In genomic region chr6:4904055-4904450, GRCm38 (mm10) we compare ENCODE assay signal across 8 mouse cellular contexts. TPM values are rescaled to one million over a fixed set of nuclear protein-coding genes. Genes with fewer than 3 reads are reported as not detected.
A peak's percentile ranks its signal among the peaks of the same experiment; 100 is the strongest.
DNase-seq lines count a peak whose midpoint lies in the region; ATAC-seq and TF ChIP-seq lines count a peak whose summit lies in the region.

No protein-coding gene starts in this region.

- intact Hi-C loops in left cerebral cortex, adult 2 months (cut with DNase I), result loop anchor here (5.0 kb wide), 2 partner anchors 68 to 478 kb away; partner anchors contain the start of gene Asb4

- peak overlapping the region; percentile 98 for H3K27ac ChIP-seq in left cerebral cortex, adult 2 months
- peak overlapping the region; percentile 93 for H3K27ac ChIP-seq in heart, embryonic 11.5 days (ENCODE audit: low read depth, low read length)
- H3K27ac ChIP-seq in kidney, embryonic 14.5 days (ENCODE audit: low read depth, low read length), result peak overlapping the region; percentile 89; the same call in 1 of the 2 replicates
- H3K27ac ChIP-seq in lung, postnatal 0 days (ENCODE audit: low read length), result peak overlapping the region; percentile 90
- peak overlapping the region; percentile 86 for H3K27ac ChIP-seq in stomach, embryonic 16.5 days (ENCODE audit: low read length)

- no peaks in the 10 kb centered on the region for H3K27me3 ChIP-seq in heart, embryonic 11.5 days (ENCODE audit: control insufficient read depth, insufficient read depth, low read length)
- H3K27me3 ChIP-seq in kidney, embryonic 14.5 days (ENCODE audit: control insufficient read depth, insufficient read depth, low read length), result no peaks in the 10 kb centered on the region
- H3K27me3 ChIP-seq in lung, postnatal 0 days (replicated peaks; ENCODE audit: insufficient read depth, low read length), result no peaks in the 10 kb centered on the region
- H3K27me3 ChIP-seq in stomach, embryonic 16.5 days (ENCODE audit: control insufficient read depth, insufficient read depth, low read length), result no peaks in the 10 kb centered on the region

- no peak for ATAC-seq in heart, embryonic 11.5 days (replicated peaks; ENCODE audit: insufficient number of reproducible peaks, low FRiP score, low TSS enrichment)
- ATAC-seq in kidney, embryonic 14.5 days (ENCODE audit: low FRiP score, low TSS enrichment), result 0 out of 2 replicates have a peak, but pooled peaks have one; percentile 14
- no peak for ATAC-seq in lung, postnatal 0 days
- no peak for ATAC-seq in stomach, embryonic 16.5 days (ENCODE audit: insufficient read depth, low FRiP score)
- no peak for ATAC-seq in CD4-positive, CD25-positive, alpha-beta regulatory T cell, adult 4 months

- H3K4me3 ChIP-seq in left cerebral cortex, adult 2 months, result peak overlapping the region; percentile 86
- H3K4me3 ChIP-seq in heart, embryonic 11.5 days (ENCODE audit: low read depth, low read length), result peak overlapping the region; percentile 85
- H3K4me3 ChIP-seq in kidney, embryonic 14.5 days (ENCODE audit: low read length), result peak overlapping the region; percentile 79
- H3K4me3 ChIP-seq in lung, postnatal 0 days (ENCODE audit: low read depth, low read length), result peak overlapping the region; percentile 74
- peak overlapping the region; percentile 83 for H3K4me3 ChIP-seq in stomach, embryonic 16.5 days (replicated peaks; ENCODE audit: low read length)

- H3K9ac ChIP-seq in heart, embryonic 11.5 days (ENCODE audit: low read depth, low read length), result peak overlapping the region; percentile 93
- peak overlapping the region; percentile 97 for H3K9ac ChIP-seq in kidney, embryonic 14.5 days (ENCODE audit: low read depth, low read length)
- peak overlapping the region; percentile 87 for H3K9ac ChIP-seq in lung, postnatal 0 days (replicated peaks; ENCODE audit: low read depth)
- H3K9ac ChIP-seq in stomach, embryonic 16.5 days (ENCODE audit: low read length), result peak overlapping the region; percentile 95

- no peaks in the 10 kb centered on the region for H3K9me3 ChIP-seq in heart, embryonic 11.5 days (replicated peaks; ENCODE audit: control insufficient read depth, low read length)
- H3K9me3 ChIP-seq in kidney, embryonic 14.5 days (ENCODE audit: control insufficient read depth, low read length), result no peaks in the 10 kb centered on the region
- no peaks in the 10 kb centered on the region for H3K9me3 ChIP-seq in lung, postnatal 0 days (ENCODE audit: low read length)
- H3K9me3 ChIP-seq in stomach, embryonic 16.5 days (replicated peaks; ENCODE audit: control insufficient read depth, low read length), result no peaks in the 10 kb centered on the region

- peaks cover 11% of the 10 kb centered on the region for H3K4me1 ChIP-seq in heart, embryonic 11.5 days (ENCODE audit: control insufficient read depth, insufficient read depth, low read length)
- peaks cover 3% of the 10 kb centered on the region; the same call in 1 of the 2 replicates for H3K4me1 ChIP-seq in kidney, embryonic 14.5 days (ENCODE audit: control insufficient read depth, insufficient read depth, low read length)
- peaks cover 2% of the 10 kb centered on the region; the same call in 1 of the 2 replicates for H3K4me1 ChIP-seq in lung, postnatal 0 days (ENCODE audit: insufficient read depth, low read depth, low read length)
- H3K4me1 ChIP-seq in stomach, embryonic 16.5 days (ENCODE audit: control insufficient read depth, insufficient read depth, low read length), result peaks cover 3% of the 10 kb centered on the region; the same call in 1 of the 2 replicates

- H3K4me2 ChIP-seq in heart, embryonic 11.5 days, result peak overlapping the region; percentile 73
- peak overlapping the region; percentile 67 for H3K4me2 ChIP-seq in kidney, embryonic 14.5 days (replicated peaks; ENCODE audit: low read depth, low read length)
- peak overlapping the region; percentile 81 for H3K4me2 ChIP-seq in lung, postnatal 0 days (replicated peaks; ENCODE audit: low read depth, low read length)
- H3K4me2 ChIP-seq in stomach, embryonic 16.5 days (ENCODE audit: low read depth, low read length), result peak overlapping the region; percentile 89

- no peak for TF ChIP-seq EP300 in lung, postnatal 0 days (IDR thresholded peaks at IDR 0.05)

- no peaks in the 10 kb centered on the region for H3K36me3 ChIP-seq in heart, embryonic 11.5 days (ENCODE audit: control insufficient read depth, insufficient read depth, low read length)
- no peaks in the 10 kb centered on the region for H3K36me3 ChIP-seq in kidney, embryonic 14.5 days (ENCODE audit: control insufficient read depth, insufficient read depth, low read length)
- no peaks in the 10 kb centered on the region for H3K36me3 ChIP-seq in lung, postnatal 0 days (ENCODE audit: insufficient read depth, low read length)
- no peaks in the 10 kb centered on the region for H3K36me3 ChIP-seq in stomach, embryonic 16.5 days (ENCODE audit: control insufficient read depth, insufficient read depth, low read length)

- DNase-seq in left cerebral cortex, adult 2 months (ENCODE audit: extremely low spot score in 1 of 2, low spot score in 2 of 2), result peak in 1 of 2 experiments; percentile 22
- DNase-seq in left cerebral cortex, adult 9 months (ENCODE audit: low spot score in 2 of 2), result no peak
- DNase-seq in brain, embryonic 14.5 days (ENCODE audit: low read depth), result peak; percentile 73
- DNase-seq in lung, postnatal 0 days (ENCODE audit: low spot score), result peak; percentile 50

- 6% methylated on average over 9 of the region's 9 CpGs for WGBS in heart, embryonic 11.5 days (ENCODE audit: insufficient replicate concordance)
- WGBS in kidney, embryonic 14.5 days, result 4% methylated on average over 9 of the region's 9 CpGs
- 5% methylated on average over 9 of the region's 9 CpGs for WGBS in lung, postnatal 0 days
- WGBS in stomach, embryonic 16.5 days, result 6% methylated on average over 9 of the region's 9 CpGs

- no peak for TF ChIP-seq POLR2A in brain, embryonic 14.5 days (IDR thresholded peaks at IDR 0.05; ENCODE audit: borderline replicate concordance, extremely low read depth, insufficient read depth, insufficient read length, poor library complexity, severe bottlenecking)

- TF ChIP-seq CTCF in left cerebral cortex, adult 2 months (IDR thresholded peaks at IDR 0.05), result no peak
- no peak for TF ChIP-seq CTCF in brain, embryonic 14.5 days (IDR thresholded peaks at IDR 0.05; ENCODE audit: borderline replicate concordance, extremely low read depth, insufficient read depth, insufficient read length)
- TF ChIP-seq CTCF in lung, postnatal 0 days (IDR thresholded peaks at IDR 0.05), result no peak

RNA-seq across cellular contexts. Expression of gene Ppp1r9a, which starts 1.3 kb away (rescaled TPM):
- 100 to 1,000 TPM; 194 TPM for total RNA-seq in left cerebral cortex, adult 2 months (2021)
- polyA plus RNA-seq in brain, embryonic 14.5 days (2012; rRNA removed), result 22.2 and 32.7 TPM in 2 replicates
- 16.1 and 25.0 TPM in 2 replicates for polyA plus RNA-seq in heart, embryonic 11.5 days (2014; fragmentation: Nextera tagmentation; extraction: Ambion mirVana)
- polyA plus RNA-seq in kidney, embryonic 14.5 days (2014; fragmentation: Nextera tagmentation; extraction: Ambion mirVana), result 13.6 and 28.8 TPM in 2 replicates
- 11.2 and 16.2 TPM in 2 replicates for polyA plus RNA-seq in lung, postnatal 0 days (2015; fragmentation: Nextera tagmentation; extraction: Ambion mirVana)
- polyA plus RNA-seq in stomach, embryonic 16.5 days (2015; fragmentation: Nextera tagmentation; extraction: Ambion mirVana), result 9.2 and 14.8 TPM in 2 replicates
- under 1 TPM in 1 of 2 experiments, not detected in 1; 0.04 TPM for polyA plus RNA-seq in CD4-positive, CD25-positive, alpha-beta regulatory T cell, adult 4 months (2017; shearing (Covaris generic))

Comparison
In these comparisons a context has a peak if more than half of its experiments do, and no peak if none do; other contexts are left out.
1. DNase-seq: peak in brain, embryonic 14.5 days (single experiment) and lung, postnatal 0 days (single experiment); none in left cerebral cortex, adult 9 months (0 of 2).
2. Peak in every context shown above with its lines, with median percentiles within 50 percentile points of each other: H3K27ac ChIP-seq, H3K4me3 ChIP-seq, H3K4me2 ChIP-seq and H3K9ac ChIP-seq.